Mouse (Mus musculus) embryonic fibroblast, embryonic 13.5 days (primary cell): Measurements from ENCODE around the gene Cwh43. TPM values are rescaled to one million over a fixed set of nuclear protein-coding genes. Genes with fewer than 3 reads are reported as not detected.
A peak's percentile ranks its signal among the peaks of the same experiment; 100 is the strongest.

Experiments
- H3K27ac ChIP-seq: 2 replicates; pipeline ENCODE4 v1.5.1; 2012; ENCODE audit warnings: low read length, control low read depth, inconsistent platforms; ENCODE audit not compliant: insufficient read depth
- H3K4me1 ChIP-seq: 2 replicates; pipeline ENCODE4 v1.6.1; 2011; ENCODE audit warnings: low read length; ENCODE audit not compliant: control insufficient read depth, insufficient read depth
- H3K4me3 ChIP-seq: 2 replicates; pipeline ENCODE4 v1.5.1; 2011; ENCODE audit warnings: mild to moderate bottlenecking, control low read depth, low read length; ENCODE audit not compliant: insufficient read depth
- CTCF ChIP-seq: IDR thresholded peaks from 2 replicates; pipeline ENCODE4 v1.5.1; 2011; ENCODE audit warnings: mild to moderate bottlenecking, control low read depth, low read length, moderate library complexity, borderline replicate concordance; ENCODE audit not compliant: insufficient read depth
- POLR2A ChIP-seq: IDR thresholded peaks from 2 replicates; pipeline ENCODE4 v1.6.1; 2011; ENCODE audit warnings: low read depth, mild to moderate bottlenecking, control low read depth, low read length, moderate library complexity
- polyA plus RNA-seq: library from polyadenylated mRNA; stranded (reverse); fragments of >200 nt; gene quantifications from 2 replicates; pipeline ENCODE4 v1.2.4, GENCODE M21; 2011; ENCODE audit warnings: low read depth; ENCODE audit not compliant: missing spikeins, insufficient read length

Gene Cwh43
- polyA plus RNA-seq, 1 experiment: not detected

DNA sequence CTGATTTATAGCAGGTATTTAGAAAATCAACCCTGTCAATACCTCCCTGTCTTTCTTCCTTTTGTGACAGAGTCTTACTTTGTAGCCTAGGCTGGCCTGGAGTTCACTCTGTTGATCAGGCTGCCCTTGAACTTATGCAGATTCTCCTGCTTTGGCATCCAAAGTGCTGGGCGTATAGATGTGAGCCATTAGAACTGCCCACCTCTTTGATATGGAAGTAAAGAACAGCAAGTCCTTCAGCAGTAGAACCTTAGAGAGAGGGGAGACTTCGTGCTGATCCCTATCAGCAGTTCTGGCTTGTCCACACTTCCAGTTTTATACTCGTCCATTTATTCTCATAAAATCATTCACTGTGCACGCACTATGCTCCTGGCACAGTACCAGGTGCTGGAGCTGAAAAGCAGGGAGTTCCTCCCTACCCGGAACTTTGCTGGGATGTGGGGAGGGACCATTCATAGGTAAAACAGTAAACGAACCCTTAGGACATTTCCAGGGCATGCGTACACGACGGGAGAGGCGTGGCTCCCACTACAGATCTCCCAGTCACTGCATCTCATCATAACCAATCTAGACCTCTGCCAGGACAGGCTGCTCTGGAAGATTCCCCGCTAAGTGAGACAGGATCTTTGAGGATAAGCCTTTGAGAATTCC, 13.3 kb downstream of the Cwh43 start:
- Histone ChIP-seq H3K4me3 (no peak overlapping the region), H3K4me1 (no peaks in the 10 kb centered on the region), H3K27ac (no peak overlapping the region)
- no peak for TF ChIP-seq CTCF
- TF ChIP-seq POLR2A: no peak

GRCm38 (mm10) chr5:73426824-73427223, 20.9 kb downstream of the Cwh43 start:
- Histone ChIP-seq H3K27ac (no peak overlapping the region), H3K4me1 (no peaks in the 10 kb centered on the region), H3K4me3 (no peak overlapping the region)
- TF ChIP-seq POLR2A (no peak), CTCF (no peak)

DNA sequence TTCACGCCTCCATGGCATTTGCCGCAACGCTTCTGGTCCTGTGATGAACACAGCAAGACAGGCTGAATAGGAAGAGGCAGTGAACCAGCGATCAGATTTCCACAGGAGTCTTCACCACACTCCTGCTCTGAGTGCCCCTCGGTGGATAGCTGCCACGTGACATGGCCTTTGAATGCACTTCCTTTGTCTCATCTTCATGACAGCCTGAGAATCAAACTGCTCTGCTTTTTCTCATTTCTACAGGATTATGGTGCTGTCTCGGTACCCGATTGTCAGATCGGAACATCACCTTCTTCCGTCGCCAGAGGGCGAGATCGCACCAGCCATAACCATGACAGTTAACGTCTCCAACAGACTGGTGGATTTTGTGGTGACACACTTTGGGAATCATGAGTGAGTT, 25.7 kb downstream of the Cwh43 start:
- Histone ChIP-seq H3K4me1 (no peaks in the 10 kb centered on the region), H3K27ac (no peak overlapping the region), H3K4me3 (no peak overlapping the region)
- TF ChIP-seq CTCF: peak; percentile 91; the same call in 1 of the 2 replicates
- no peak for TF ChIP-seq POLR2A

GRCm38 (mm10) chr5:73432805-73433204, 26.9 kb downstream of the Cwh43 start:
- Histone ChIP-seq H3K27ac (no peak overlapping the region), H3K4me3 (no peak overlapping the region), H3K4me1 (no peaks in the 10 kb centered on the region)
- no peak for TF ChIP-seq POLR2A
- no peak for TF ChIP-seq CTCF

- Histone ChIP-seq H3K4me3 (no peak overlapping the region), H3K27ac (no peak overlapping the region), H3K4me1 (no peaks in the 10 kb centered on the region)
- TF ChIP-seq POLR2A (no peak), CTCF (no peak)
Measured at GRCm38 (mm10) chr5:73434764-73435163, 28.9 kb downstream of the Cwh43 start.

GRCm38 (mm10) chr5:73442176-73442575, 36.3 kb downstream of the Cwh43 start:
- no peak overlapping the region for H3K4me3 ChIP-seq
- TF ChIP-seq CTCF: no peak
- TF ChIP-seq POLR2A: no peak
- no peaks in the 10 kb centered on the region for H3K4me1 ChIP-seq
- no peak overlapping the region for H3K27ac ChIP-seq

DNA sequence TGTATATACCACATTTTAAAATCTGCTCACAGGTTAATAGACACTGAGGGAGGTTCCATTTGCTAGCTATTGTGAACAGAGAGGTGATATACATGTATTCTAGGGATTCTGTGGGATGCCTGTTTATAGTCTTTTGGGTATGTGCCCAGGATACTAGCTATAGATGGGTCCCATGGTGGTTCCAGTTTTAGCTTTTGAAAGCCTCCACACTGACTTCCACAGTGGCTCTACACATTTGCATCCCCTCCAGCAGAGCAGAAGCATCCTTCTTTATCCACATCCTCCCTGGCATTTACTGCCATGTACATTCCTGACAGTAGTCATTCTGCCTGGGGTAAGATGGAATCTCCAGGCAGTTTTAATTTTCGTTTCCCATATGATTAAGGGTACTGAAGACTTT, 44.4 kb downstream of the Cwh43 start:
- H3K27ac ChIP-seq: no peak overlapping the region
- no peak overlapping the region for H3K4me3 ChIP-seq
- H3K4me1 ChIP-seq: no peaks in the 10 kb centered on the region
- TF ChIP-seq POLR2A (no peak), CTCF (no peak)

DNA sequence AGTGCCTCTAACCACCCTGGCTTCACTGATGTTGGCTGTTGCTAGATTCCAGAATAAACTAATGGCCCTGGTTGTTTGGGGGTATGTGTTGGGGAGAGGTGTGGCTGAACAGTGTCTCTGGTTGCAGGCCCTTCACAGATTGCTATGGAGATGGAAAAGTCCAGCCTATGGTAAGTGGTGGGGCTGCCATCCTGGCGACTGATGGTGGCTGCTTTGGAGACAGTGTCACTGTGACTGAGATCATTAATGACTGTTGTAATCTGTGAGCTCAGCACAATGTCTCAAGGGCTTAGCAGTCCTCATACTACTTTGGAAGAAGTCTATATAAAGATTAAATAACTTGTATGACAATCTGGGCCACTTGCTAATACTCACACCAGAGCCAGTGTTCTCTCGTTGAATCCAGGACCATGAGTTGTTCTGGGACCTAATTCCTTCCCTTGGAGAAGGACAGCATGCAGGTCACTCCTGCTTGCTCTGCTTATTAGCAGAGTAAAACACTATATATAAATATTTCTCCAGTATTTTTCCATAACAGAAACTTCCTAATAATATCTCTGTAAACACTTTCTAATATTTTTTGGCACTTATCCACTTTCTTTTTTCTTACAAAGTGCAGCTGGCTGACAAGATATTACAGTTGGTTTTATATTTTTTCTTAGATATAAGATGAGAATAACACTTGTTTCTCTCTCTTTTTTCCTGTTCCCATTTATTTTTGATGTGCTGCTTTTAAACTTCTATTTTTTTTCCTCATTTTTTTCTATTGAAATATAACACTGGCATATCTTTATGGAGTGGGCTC, 48.8 kb downstream of the Cwh43 start:
- TF ChIP-seq POLR2A (no peak), CTCF (no peak)
- H3K4me3 ChIP-seq: no peak overlapping the region
- H3K4me1 ChIP-seq: no peaks in the 10 kb centered on the region
- H3K27ac ChIP-seq: no peak overlapping the region

DNA sequence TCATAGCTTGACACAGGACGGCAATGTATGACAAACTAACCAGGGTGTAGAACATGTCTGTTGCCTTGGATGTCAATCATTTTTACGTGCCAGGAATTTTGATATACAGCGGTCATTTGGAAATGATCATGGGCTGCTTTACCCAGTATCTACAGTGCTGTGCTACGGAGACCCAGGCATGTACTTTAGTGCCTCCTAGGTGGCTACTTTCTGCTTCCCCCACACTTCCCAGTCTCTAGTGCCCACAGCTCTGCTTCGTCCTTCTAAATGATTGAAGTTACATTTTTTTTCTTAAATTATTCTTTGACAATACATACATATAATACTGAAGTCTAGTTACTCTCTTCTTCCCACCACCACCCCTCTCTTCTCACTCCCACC, 49.4 kb downstream of the Cwh43 start:
- TF ChIP-seq POLR2A (no peak), CTCF (no peak)
- H3K4me1 ChIP-seq: no peaks in the 10 kb centered on the region
- no peak overlapping the region for H3K4me3 ChIP-seq
- no peak overlapping the region for H3K27ac ChIP-seq

- TF ChIP-seq CTCF (no peak), POLR2A (no peak)
- Histone ChIP-seq H3K4me1 (no peaks in the 10 kb centered on the region), H3K27ac (no peak overlapping the region), H3K4me3 (no peak overlapping the region)
Measured at GRCm38 (mm10) chr5:73468462-73469433, 62.9 kb downstream of the Cwh43 start.
